Mouse (Mus musculus): Measurements from ENCODE around the gene Zswim3. TPM values are rescaled to one million over a fixed set of nuclear protein-coding genes. Genes with fewer than 3 reads are reported as not detected.

Gene Zswim3
- polyA plus RNA-seq, 1 experiment: 1.6 TPM

DNA sequence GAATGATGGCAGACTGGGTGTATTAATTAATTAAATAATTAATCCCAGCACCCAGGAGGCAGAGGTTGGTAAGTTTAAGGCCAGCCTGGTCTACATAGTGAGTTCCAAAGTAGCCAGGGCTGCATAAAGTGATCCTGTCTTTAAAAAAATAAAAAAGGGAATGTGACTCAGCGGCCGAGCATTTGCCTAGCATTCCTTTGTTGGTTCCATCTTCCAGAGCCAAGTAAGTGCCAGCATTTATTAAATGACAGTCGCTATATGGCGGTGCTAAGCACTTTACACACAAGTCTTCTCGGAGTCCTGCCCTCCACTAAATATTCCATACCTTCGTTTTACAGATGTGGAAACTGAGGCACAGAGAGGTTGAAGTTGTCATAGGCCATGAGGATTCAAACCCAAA, 28.8 kb upstream of the Zswim3 start:
- no peak for TF ChIP-seq GATA1 (IDR thresholded peaks at IDR 0.05; ENCODE audit: low read length)

DNA sequence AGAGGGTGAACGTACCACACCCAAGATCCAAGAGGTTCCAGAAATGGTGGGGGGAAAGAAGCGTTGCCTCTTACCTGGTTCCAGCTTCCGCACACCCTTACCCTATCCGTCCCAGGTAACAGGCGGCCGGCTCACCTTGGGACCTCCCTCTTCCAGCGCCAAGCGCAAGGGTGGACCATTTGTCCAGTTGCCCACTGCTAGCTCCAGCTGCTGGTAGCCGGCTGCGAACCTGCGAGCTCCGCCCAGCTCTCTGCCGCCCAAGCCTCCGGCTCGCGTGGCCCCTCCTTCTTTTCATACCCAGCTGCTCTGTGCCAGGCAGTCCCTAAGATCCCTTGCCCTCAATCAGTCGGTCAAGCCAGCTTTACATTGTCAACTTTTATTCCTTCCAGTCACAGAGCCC, 28.1 kb upstream of the Zswim3 start:
- TF ChIP-seq GATA1 (IDR thresholded peaks at IDR 0.05; ENCODE audit: low read length): no peak

- no peak for TF ChIP-seq GATA1 (IDR thresholded peaks at IDR 0.05; ENCODE audit: low read length)
These were observed 27.5 kb upstream of the Zswim3 start for GRCm38 (mm10) chr2:164777246-164778014.

DNA sequence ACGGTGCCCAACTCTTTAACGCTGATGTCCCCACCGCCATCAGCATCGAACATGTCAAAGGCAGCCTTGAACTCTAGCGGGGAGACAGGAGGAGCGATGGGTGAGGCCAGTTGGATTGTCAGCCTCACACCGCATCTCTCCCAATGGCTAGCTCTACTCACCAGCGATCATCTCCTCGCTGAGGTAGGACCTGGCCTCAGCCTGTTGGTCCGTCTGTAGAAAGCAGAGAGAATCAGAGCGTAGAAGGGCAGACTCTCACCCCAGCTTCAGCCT, 26.9 kb upstream of the Zswim3 start:
- no peak for TF ChIP-seq GATA1 (IDR thresholded peaks at IDR 0.05; ENCODE audit: low read length)

DNA sequence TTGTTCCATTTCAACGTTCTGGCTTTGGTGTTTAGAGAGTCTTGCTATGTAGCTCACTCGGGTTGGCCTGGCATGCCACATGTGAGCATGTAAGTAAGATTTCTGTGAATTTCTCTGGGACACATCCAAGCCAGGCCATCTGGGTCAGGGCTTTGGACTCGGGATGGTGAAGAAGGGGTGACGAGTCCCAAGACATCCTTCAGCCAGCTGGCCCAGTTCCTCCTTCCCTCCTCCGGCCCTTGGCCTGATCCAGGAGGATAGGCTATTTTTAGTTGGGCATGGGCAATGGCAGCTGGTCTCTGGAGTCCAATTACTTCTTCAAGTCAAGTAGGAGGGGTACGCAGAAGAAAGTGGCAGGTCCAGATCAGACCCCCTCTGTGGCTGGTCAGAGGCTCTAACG, 26.1 kb upstream of the Zswim3 start:
- no peak for TF ChIP-seq GATA1 (IDR thresholded peaks at IDR 0.05; ENCODE audit: low read length)

GRCm38 (mm10) chr2:164779481-164780086, 25.3 kb upstream of the Zswim3 start, which contains the start of gene Tnnc2:
Tnnc2 (minus strand) TSS chr2:164779967.
- no peak for TF ChIP-seq GATA1 (IDR thresholded peaks at IDR 0.05; ENCODE audit: low read length)

- TF ChIP-seq GATA1 (IDR thresholded peaks at IDR 0.05; ENCODE audit: low read length): no peak
These were observed 23.0 kb upstream of the Zswim3 start for GRCm38 (mm10) chr2:164781876-164782275.

GRCm38 (mm10) chr2:164783926-164784581, 20.8 kb upstream of the Zswim3 start:
- TF ChIP-seq GATA1 (IDR thresholded peaks at IDR 0.05; ENCODE audit: low read length): no peak

- TF ChIP-seq GATA1 (IDR thresholded peaks at IDR 0.05; ENCODE audit: low read length): no peak
These were observed 20.0 kb upstream of the Zswim3 start for GRCm38 (mm10) chr2:164784869-164785420.

- no peak for TF ChIP-seq GATA1 (IDR thresholded peaks at IDR 0.05; ENCODE audit: low read length)
These were observed 19.2 kb upstream of the Zswim3 start, which contains the start of gene Snx21 for GRCm38 (mm10) chr2:164785481-164786387. Snx21 (plus strand) TSS chr2:164785823.

DNA sequence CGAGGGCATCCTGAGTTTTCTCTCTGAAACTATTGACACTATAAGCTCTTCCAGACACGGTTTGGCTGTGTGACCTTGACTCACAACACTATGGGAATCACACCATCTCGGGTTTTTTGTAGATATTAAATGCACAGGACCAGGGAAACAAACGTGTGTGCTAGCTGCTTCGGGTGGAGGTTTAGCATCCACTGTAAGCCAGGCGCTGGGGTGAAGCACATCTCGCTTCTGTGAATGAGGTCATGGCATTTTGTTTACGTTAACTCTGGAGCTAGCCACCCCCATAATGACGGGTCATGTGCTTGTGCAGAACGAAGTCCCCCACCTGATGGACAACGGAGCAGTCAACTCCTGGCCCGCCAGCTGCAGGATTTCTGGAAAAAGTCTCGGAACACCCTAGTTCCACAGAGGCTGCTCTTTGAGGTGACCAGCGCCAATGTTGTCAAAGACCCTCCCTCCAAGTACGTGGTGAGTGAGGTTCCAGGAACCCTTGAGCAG, 18.5 kb upstream of the Zswim3 start:
- no peak for TF ChIP-seq GATA1 (IDR thresholded peaks at IDR 0.05; ENCODE audit: low read length)

GRCm38 (mm10) chr2:164787032-164787431, 17.9 kb upstream of the Zswim3 start:
- TF ChIP-seq GATA1 (IDR thresholded peaks at IDR 0.05; ENCODE audit: low read length): no peak

GRCm38 (mm10) chr2:164787779-164788178, 17.1 kb upstream of the Zswim3 start:
- TF ChIP-seq GATA1 (IDR thresholded peaks at IDR 0.05; ENCODE audit: low read length): no peak

DNA sequence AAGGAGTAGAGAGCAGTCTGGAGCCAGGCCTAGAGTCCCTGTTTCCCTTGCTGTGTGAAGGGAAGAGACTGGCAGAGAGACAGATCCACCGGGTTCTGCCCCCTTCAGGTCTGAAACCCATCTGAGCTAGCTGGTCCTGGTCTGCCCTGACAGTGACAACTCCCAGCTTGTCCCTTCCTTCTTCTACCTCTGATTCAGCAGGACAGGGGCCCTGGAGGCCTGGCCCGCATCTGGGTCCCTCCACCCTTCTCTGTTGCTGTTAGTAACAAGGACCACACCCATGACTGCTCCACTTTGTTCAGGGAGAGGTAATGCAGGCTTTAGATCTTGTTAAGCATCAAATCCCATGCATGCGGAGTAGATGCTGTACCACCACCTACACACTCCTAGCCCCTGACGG, 16.5 kb upstream of the Zswim3 start:
- no peak for TF ChIP-seq GATA1 (IDR thresholded peaks at IDR 0.05; ENCODE audit: low read length)

DNA sequence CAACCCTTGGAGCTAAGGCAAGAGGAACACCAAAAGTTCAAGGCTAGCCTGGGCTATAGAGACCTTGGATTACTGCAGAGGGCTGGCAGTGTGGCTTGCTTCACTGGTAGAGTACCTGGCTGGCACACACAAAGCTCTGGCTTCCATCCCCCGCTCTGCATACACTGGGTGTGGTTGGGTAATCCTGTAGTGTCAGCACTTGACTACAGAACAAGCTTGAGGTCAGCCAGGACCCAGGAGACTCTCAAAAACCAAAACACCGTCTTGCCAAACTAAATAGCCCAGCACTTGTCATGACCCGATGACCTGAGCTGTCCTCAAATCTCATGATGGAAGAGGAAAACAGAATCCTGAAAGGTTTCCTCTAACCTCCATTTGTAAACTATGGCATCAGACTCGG, 14.4 kb upstream of the Zswim3 start:
- no peak for TF ChIP-seq GATA1 (IDR thresholded peaks at IDR 0.05; ENCODE audit: low read length)

Measured in G1E-ER4 (cell line).